Mouse (Mus musculus) skeletal muscle tissue, adult 2 months (tissue): ENCODE measurements around the gene Ube2e2.
"Not testable (repeated sequence)": the region's sequence is repeated elsewhere in the genome, so short reads cannot be mapped to it uniquely, and the experiment has no call there.

ENCODE experiments used
- DNase-seq: peaks from one replicate; pipeline ENCODE4 v3.0.0-alpha.2; 2012; ENCODE audit warnings: low read depth, low spot score

The Ube2e2 gene

GRCm38 (mm10) chr14:18637739-18638138 is 256.3 kb downstream of the Ube2e2 start:
- no peak for DNase-seq

DNA sequence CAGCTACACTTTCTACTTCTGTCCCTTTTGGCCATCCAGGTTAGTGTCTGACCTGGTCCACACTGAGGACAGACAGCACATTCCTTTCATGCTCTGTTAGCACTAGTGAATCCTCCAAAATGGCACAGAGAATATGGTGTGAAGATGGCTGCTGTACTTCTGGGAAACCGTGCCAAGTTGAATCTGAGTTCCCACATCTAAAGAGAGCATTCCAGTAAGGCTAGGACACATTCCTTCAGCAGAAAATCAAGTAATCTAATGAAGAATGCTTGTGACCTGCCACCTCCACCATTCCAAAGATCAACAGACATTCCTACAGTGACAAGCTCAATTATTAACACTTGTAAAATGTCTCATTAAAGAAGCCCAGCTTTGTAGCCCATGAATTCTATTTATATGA is 265.9 kb downstream of the Ube2e2 start:
- no peak for DNase-seq

DNA sequence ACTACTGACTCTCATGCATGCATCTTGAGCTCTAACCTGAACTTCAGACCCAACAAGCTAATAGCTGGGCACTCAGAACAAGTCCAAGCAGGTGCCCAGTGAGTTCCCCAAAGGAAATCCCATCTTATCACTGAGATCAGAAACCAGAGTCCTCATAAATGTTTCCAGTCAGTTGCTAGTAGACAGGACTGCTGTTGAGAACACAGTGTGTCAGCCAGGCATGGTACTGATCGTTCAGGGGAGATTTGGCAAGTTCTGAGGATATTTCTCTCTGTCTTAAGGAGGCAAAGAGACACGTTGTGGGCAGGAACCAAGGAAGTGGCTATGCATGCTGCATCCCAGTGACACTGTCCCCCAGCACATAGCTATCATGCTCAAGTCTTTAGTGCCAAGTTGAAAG is 275.5 kb downstream of the Ube2e2 start:
- DNase-seq, result peak; percentile 4

DNA sequence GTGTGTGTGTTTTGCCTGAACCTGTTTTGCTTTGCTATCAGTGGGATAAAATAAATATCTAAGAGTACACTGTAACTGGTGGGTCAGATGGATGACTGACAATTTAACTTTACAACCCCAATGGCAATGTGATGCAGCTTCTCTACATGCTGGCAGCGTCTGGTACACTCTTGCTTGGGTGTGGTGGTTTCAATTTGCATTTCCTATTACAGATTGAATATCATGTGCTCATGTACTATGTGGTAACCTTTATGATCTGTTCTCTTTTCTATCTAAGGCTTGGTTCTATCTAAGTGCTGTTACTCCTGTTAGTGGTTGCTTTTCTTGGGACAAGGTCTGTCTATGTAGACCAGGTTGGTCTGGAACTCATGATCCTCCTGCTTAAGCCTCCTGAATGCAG is 292.1 kb downstream of the Ube2e2 start:
- DNase-seq, result no peak

- DNase-seq, result no peak
Observed at GRCm38 (mm10) chr14:18586239-18587034, 307.6 kb downstream of the Ube2e2 start.

- no peak for DNase-seq
Observed at GRCm38 (mm10) chr14:18581735-18582134, 312.3 kb downstream of the Ube2e2 start.

GRCm38 (mm10) chr14:18574756-18575155 is 319.3 kb downstream of the Ube2e2 start:
- no peak for DNase-seq

GRCm38 (mm10) chr14:18574130-18574721 is 319.8 kb downstream of the Ube2e2 start:
- DNase-seq, result no peak

DNA sequence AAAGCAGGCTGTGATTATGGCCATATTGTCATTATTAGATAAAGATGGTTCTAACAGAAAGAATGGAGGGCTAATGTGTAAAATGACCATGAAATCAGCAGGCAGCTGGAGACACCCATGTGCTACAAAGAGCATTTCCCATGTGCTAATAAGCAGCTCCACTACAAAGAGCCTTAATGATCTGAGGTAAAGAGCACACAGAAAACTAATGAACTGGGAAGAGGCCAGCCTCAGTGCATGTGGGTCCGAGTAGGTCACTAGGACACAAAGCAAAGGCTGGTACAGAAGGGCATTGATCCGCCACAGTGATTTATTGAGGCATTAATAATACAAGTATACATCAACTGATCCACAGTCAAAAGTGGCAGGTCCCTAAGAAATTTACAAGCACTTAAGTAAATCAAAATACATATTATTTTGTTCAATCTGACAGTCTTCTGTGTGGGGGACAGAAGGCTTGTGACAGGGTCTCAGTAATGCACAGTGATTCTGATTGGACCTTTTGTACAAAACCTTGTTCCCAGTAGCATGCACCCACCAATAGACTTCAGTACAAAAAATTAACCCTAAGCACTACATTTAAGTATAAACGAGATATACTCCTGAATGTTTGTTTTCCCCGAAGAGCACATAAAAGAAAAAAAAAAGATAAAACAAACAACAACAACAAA is 320.6 kb downstream of the Ube2e2 start:
- DNase-seq, result no peak

DNA sequence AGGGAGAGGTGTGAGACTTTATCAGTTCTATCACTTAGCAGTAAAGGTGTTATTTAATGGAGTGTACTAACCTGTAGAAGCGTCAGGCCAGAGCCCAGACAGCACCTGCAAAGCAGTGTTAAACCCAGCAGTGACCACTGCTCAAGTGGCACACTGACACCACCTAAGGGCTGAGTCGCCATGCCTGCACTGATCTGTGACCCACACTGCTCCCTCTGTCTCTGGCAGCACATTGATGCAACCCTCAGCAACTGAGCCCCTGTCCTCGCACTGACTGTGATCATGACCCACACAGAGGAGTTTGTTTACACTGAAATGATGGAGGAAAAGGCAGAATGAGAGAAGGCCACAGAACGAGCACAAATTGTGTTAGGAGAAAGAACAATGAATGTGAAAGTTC is 321.2 kb downstream of the Ube2e2 start:
- DNase-seq, result no peak

DNA sequence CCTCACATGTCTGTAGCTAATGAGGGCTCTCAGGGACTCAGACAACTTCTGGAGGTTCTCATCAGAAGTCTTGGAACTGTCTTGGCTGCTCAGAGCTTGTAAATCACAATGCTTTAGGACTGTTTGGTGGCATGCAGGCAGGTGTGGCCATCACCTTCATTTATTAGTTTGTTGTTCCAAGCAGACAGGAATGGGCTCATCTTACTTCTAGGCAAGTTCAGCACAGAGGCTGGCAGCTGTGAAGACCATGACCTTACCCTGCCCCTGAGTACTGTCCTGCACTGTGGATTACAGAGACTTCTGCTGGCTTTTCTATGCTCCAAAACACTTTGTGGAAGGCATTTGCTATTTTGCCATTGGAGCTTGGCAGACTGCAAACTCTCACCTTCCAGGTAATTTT is 324.5 kb downstream of the Ube2e2 start:
- DNase-seq, result no peak

DNA sequence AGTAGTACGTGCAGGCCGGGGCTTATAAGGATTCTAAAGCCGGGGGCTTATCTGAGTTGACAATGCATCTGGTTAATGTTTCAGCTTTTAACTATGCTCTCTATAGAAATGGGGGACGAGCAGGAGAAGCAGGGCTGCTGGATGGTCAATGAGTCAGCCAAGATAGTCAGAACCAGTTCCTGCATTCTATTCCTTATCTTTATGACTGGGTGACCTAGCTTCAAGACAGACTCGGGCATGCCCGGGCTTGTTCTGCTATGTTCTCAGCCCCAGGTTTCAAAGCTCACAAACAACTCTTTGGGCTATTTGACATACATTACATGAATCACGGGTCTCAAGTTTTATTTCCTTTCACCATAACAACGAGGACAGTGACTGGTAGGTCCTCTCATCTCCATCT is 329.1 kb downstream of the Ube2e2 start:
- not testable (repeated sequence) for DNase-seq

DNA sequence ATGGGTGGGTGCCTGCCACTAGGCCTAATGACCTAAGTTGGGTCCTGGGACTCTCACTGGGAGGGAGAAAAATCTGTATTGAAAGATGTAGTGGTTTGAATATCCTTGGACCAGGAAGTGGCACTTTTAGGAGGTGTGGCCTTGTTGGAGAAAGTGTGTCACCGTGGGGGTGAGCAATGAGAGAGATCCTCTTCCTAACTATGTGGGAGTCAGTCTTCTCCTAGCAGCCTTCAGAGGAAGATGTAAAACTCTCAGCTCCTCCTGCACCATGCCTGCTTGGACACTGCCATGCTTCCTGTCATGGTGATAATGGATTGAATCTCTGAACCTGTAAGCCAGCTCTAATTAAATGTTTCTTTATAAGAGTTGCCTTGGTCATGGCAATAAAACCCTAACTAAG is 338.8 kb downstream of the Ube2e2 start:
- no peak for DNase-seq

DNA sequence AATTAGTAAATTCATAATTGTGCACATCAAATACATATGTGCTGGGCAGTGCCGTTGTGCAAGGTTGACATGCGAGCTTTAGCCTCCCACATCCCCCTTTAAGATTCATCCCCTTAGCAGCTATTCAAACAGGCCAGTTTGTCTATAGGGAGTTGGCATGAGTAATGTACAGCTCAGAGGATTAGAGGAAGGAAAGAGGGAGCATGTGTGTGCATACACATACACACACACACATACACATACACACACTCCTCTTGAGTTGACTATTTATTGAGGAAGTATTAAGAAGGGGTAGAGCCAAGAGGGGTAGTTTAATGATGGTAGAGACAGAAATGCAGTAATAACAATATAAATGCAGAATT is 339.5 kb downstream of the Ube2e2 start:
- DNase-seq, result no peak

- DNase-seq, result no peak
Observed at GRCm38 (mm10) chr14:18553987-18554626, 340.0 kb downstream of the Ube2e2 start.

GRCm38 (mm10) chr14:18547541-18547940 is 346.5 kb downstream of the Ube2e2 start:
- DNase-seq, result no peak

DNA sequence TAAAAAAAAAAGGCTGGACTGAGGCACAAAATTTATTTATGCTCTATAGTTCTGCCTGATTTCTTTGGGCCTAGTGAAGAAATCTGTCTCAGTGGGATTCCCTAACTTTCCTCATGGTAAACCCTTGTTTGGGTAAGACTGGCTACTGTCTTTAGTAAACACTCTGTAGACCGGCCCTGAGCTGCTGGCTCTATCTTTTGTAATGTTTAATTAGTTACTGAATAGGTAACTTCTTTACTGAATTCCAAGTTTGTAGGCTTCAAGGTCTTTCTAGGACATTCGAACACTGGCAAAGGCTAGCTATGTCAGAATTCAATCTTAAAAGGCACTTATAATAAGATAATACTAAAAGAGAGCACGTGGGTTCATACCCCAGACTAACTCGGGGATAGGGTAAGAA is 355.0 kb downstream of the Ube2e2 start:
- DNase-seq, result not testable (repeated sequence)

GRCm38 (mm10) chr14:18530899-18531298 is 363.2 kb downstream of the Ube2e2 start:
- DNase-seq, result no peak

DNA sequence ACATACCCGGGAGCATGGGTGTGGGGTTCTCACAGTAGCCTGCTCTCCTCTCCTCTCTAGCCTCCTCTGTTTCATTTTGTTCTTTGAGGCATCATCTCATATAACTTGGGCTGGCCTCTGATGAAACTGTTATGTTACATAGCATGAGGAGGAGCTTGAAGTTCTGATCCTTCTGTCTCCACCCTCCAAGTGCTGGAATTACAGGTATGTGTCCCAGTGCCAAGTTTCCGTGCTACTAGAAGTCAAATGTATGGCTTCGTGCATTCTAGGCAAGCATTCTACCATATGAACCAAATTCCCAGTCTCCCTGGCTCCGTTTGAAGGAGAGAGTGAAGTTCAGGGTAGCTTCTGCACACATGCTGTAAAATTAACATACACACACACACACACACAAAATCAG is 363.6 kb downstream of the Ube2e2 start:
- no peak for DNase-seq
